Mouse (Mus musculus) urinary bladder, adult 2 months (tissue): ENCODE data around the gene Syce2. TPM values are rescaled to one million over a fixed set of nuclear protein-coding genes. Genes with fewer than 3 reads are reported as not detected.
"Not testable (repeated sequence)": the region's sequence is repeated elsewhere in the genome, so short reads cannot be mapped to it uniquely, and the experiment has no call there.

Experiments
- DNase-seq: peaks from one replicate; pipeline ENCODE4 v3.0.0; 2022; ENCODE audit warnings: low spot score
- polyA plus RNA-seq: library from polyadenylated mRNA; depleted of rRNA; stranded (reverse); fragments of >200 nt; gene quantifications from 2 replicates; pipeline ENCODE4 v1.2.3, GENCODE M21; 2012

Syce2 gene
- polyA plus RNA-seq, 1 experiment = 3.2 TPM

DNA sequence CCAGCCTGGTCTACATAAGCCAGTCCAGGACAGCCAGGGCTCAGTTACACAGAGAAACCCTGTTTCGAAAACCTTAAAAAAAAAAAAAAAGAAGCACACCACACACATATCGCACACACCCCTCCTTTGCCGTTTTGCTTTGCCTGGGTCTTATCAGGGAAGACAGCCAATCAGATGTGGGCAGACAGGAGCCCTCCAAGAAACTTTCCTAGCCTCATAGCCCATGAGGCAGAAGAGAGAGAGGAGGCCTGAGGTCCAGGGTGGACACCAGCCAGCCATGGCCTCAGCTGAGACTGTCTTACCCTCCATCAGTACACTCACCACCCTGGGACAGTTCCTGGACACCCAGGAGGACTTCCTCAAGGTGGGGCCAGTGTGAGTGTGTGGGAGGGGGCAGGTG lies 29.8 kb downstream of the Syce2 start, which contains the start of gene Klf1:
TSS of gene Klf1 (plus strand) at position 177 of the 400 bp plus-strand sequence.
- no peak for DNase-seq

- no peak for DNase-seq
These were observed 30.5 kb downstream of the Syce2 start for GRCm38 (mm10) chr8:84902367-84902919.

DNA sequence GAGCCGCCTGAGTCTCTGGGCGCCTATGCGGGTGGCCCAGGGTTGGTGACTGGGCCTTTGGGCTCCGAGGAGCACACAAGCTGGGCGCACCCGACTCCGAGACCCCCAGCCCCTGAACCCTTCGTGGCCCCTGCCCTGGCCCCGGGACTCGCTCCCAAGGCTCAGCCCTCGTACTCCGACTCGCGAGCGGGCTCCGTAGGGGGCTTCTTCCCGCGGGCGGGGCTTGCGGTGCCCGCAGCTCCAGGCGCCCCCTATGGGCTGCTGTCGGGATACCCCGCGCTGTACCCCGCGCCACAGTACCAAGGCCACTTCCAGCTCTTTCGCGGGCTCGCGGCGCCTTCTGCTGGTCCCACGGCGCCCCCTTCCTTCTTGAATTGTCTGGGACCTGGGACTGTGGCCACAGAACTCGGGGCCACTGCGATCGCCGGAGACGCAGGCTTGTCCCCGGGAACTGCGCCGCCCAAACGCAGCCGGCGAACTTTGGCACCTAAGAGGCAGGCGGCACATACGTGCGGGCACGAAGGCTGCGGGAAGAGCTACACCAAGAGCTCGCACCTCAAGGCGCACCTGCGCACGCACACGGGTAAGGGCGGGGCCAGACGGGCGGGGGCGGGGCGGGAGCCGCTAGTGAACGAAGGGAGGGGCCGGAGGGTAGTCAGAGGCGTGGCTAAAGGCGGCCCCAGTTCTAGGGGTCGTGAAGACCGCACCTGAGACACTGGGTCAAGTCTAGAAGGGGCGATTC lies 31.2 kb downstream of the Syce2 start:
- peak; percentile 92 for DNase-seq

DNA sequence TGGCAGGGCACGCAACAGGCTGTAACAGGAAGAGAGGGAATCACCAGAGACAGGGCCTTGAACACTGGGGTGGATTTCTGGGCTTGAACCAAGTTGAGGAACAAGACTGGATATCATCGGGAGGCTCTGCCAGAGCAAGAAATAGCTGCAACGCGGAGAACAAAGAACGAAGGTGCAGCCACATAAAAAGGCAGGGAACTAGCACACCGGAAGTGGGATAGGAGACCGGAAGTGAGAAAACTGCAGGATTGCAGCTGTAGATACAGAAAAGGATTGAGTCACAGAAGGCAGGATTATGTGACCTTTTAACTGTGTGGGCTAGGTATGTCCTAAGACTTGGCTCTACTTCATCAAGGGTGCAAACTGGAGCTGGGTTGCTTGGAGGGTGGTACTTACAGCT lies 32.4 kb downstream of the Syce2 start:
- DNase-seq = no peak

DNA sequence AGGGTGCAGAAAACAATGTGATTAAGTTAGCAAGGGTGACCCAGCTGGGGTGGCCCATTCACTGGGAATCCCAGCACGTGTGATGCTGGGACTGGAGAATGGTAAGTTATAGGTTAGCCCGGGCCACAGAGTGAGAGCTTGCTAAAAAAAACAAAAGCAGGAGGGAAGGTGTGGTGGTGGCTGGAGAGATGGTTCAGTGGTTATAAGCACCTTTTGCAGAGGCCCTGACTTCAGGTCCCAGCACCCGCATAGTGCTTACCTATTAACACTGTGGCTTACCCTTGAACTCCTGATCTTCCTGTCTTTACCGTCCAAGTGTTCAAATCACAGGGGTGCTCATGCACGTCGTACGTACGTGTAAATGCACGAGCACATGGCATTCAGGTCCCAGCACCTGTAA lies 35.1 kb downstream of the Syce2 start:
- DNase-seq = no peak

DNA sequence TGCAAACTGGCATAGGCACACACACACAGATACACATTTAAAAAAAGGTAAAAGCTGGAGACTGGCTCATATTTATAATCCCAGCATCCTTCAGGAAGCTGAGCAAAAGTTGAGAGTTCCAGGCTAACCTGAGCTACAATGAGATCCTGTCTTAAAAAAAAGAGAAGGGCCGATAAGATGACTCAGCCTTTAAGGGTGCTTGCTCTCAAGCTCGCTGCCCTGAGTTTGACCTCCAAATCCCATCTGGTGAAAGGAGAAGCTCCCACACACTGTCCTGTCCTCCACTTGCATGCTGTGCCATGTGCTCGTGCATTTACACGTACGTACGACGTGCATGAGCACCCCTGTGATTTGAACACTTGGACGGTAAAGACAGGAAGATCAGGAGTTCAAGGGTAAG lies 35.6 kb downstream of the Syce2 start:
- DNase-seq = no peak

DNA sequence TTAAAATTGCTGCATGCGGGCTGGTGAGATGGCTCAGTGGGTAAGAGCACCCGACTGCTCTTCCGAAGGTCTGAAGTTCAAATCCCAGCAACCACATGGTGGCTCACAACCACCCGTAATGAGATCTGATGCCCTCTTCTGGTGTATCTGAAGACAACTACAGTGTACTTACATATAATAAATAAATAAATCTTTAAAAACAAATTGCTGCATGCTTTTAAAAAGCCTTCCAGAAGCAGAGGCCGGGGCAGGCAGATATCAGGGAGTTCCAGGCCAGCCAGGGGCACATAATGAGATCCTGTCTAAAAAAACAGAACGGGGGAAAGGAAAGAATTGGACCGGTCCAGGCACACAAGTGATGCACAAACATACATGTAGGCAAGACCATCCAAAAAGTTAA lies 36.1 kb downstream of the Syce2 start:
- DNase-seq = not testable (repeated sequence)

DNA sequence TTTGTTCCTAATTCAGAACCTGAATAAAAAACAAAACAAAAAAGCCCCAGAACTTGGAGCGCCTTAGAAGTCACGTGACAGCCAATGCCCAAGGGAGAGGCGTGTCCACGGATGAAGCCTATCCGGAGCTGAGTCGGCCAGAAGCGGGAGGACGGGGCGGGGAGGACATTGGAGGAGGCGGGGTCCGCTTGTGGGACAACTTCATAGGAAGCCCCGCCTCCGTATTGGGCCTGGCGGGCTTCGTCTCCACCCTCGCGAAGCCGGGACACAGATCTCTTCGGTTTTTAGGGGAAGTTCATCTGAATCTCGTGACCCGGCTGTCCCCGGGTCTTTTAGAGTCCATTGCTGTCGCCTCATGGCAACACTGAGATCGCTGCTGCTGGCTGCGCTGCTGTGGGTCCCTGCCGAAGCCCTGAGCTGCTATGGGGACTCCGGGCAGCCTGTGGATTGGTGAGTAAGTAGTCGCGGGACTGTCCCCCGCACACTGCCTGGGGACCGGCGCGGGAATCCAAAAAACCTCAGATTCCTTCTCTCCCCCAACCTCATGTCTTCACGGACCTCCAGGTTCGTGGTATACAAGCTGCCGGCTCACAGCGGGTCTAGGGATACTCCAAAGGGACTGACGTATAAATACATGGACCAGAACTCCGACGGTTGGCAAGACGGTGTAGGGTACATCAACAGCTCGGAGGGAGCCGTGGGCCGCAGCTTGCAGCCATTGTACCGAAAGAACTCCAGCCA lies 36.7 kb downstream of the Syce2 start, which contains the start of gene Dnase2a:
TSS of gene Dnase2a (plus strand) at position 140 of the 741 bp plus-strand sequence.
- peak; percentile 69 for DNase-seq

DNA sequence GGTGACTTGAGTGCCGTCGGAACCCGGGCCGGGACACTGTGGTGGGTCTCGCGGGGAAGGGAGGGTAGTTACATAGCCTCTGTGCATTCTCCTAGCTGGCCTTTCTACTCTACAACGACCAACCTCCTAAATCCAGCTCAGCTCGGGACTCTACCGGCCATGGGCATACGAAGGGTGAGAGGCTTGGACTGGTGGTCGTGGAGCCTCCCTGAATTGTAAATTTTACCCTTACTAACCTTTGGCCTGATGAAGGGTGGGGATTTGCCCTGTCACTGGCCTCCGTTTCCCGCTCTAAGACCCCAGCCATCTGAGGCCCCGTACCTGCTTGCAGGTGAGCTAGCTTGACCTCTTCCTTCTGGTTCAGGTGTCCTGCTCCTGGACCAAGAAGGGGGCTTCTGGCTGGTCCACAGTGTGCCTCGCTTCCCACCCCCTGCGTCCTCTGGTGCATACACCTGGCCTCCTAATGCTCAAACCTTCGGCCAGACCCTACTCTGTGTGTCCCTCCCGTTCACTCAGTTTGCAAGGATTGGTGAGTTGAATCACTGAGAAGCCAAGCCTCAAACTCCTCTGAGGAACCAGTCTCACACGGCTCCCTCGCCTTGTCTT lies 37.4 kb downstream of the Syce2 start:
- DNase-seq = no peak

- DNase-seq = no peak
These were observed 38.0 kb downstream of the Syce2 start for GRCm38 (mm10) chr8:84909949-84910348.

GRCm38 (mm10) chr8:84910551-84910950 lies 38.6 kb downstream of the Syce2 start:
- no peak for DNase-seq

- DNase-seq = no peak
These were observed 39.9 kb downstream of the Syce2 start for GRCm38 (mm10) chr8:84911854-84912253.

- DNase-seq = no peak
These were observed 40.5 kb downstream of the Syce2 start for GRCm38 (mm10) chr8:84912391-84912790.

- peak; percentile 63 for DNase-seq
These were observed 41.1 kb downstream of the Syce2 start for GRCm38 (mm10) chr8:84912895-84913501.

DNA sequence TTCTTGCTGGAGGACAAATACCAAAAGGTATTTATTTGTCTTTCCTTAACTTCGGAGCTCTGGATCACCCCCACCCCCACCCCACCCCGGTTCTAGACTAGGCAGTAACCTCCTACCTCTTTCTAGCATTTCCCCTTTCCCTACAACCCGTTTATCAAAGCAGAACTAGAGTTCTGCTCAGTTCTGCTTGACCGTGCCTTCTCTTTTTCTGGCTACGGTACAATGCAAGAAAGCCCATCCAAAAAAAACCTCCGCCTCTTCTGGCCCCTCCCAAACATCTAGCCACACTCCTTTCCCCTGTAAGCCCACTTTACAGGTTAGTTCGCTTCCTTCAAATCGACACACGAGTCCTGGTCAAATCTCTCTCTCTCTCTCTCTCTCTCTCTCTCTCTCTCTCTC lies 41.6 kb downstream of the Syce2 start:
- DNase-seq = no peak

GRCm38 (mm10) chr8:84913960-84914359 lies 42.0 kb downstream of the Syce2 start:
- DNase-seq = no peak

DNA sequence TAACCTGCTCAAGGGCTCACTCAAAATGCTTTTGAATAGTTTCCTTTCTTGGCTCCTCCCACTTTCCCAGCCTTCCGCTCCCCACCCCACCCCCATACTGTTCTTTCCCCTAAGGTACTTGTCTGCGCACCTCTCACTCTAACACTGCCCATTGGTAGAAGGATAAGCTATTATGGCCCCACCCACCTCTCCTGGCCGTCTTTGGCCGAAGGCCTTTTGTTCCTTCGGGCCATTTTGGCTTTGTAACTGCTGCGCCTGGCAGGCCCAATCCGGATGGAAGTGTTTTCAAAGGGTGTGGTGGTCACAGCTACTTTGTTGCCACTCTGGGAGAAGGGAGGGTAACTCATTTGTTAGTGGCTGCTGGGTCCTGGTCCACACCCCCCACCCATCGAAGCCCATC lies 43.4 kb downstream of the Syce2 start:
- no peak for DNase-seq

GRCm38 (mm10) chr8:84917781-84918180 lies 45.9 kb downstream of the Syce2 start:
- DNase-seq = no peak

DNA sequence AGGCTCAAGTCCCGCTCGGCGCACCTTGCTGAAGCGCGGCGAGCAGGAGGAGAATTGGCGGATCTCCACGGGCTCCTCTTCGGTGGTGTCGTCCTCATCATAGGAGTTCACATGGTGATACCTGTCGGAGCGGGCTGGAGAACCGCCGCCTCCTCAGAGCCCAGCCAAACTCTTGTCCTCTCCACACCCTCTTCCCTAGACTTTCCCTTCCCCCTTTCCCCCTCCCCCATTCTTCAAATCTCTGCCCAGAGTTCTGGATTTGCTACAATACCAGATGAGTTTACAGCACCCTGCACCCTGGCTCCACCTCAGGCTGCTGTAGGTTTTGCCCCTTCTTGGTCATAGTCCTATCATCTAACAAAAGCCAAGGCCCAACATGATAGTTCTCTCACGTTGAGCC lies 46.7 kb downstream of the Syce2 start:
- DNase-seq = no peak

GRCm38 (mm10) chr8:84921596-84921995 lies 49.7 kb downstream of the Syce2 start:
- DNase-seq = no peak

GRCm38 (mm10) chr8:84925557-84925956 lies 53.6 kb downstream of the Syce2 start:
- no peak for DNase-seq

- DNase-seq = no peak
These were observed 55.6 kb downstream of the Syce2 start for GRCm38 (mm10) chr8:84927513-84927912.
